Mouse (Mus musculus) thymus, adult 2 months (tissue): ENCODE results near the gene Mfsd4b3.

Source experiments
- CTCF ChIP-seq: fragments of 200-500 bp; IDR thresholded peaks from 2 replicates; pipeline ENCODE4 v1.5.1; 2012; ENCODE audit warnings: mild to moderate bottlenecking, control low read depth, low read length, moderate library complexity, borderline replicate concordance; ENCODE audit not compliant: control insufficient read depth, poor library complexity, insufficient read depth; ENCODE audit errors: extremely low read depth
- POLR2A ChIP-seq: fragments of 200-500 bp; IDR thresholded peaks from 2 replicates; pipeline ENCODE4 v1.6.1; 2012; ENCODE audit warnings: mild to moderate bottlenecking, low read length, control low read depth, moderate library complexity; ENCODE audit not compliant: control insufficient read depth, poor library complexity, insufficient read depth; ENCODE audit errors: extremely low read depth

GRCm38 (mm10) chr10:39955163-39955562, 4.8 kb downstream of the Mfsd4b3 start:
- TF ChIP-seq CTCF (no peak), POLR2A (no peak)
